Mouse (Mus musculus) C2C12 (cell line): ENCODE results near the gene Gm9837.

Source experiments
- CTCF ChIP-seq: IDR thresholded peaks from one replicate; pipeline ENCODE4 v1.5.1; 2011; ENCODE audit not compliant: control insufficient read depth, insufficient read depth, insufficient read length
- FOSL1 ChIP-seq: IDR thresholded peaks from one replicate; pipeline ENCODE4 v1.8.0; 2011; ENCODE audit warnings: mild to moderate bottlenecking, low read length; ENCODE audit not compliant: poor library complexity, insufficient read depth, severe bottlenecking
- MAX ChIP-seq: IDR thresholded peaks from one replicate; pipeline ENCODE4 v1.6.1; 2011; ENCODE audit warnings: mild to moderate bottlenecking, control low read depth
- MYOD1 ChIP-seq: IDR thresholded peaks from one replicate; pipeline ENCODE4 v1.6.1; 2011; ENCODE audit warnings: low read depth; ENCODE audit not compliant: control insufficient read depth, insufficient read length

DNA sequence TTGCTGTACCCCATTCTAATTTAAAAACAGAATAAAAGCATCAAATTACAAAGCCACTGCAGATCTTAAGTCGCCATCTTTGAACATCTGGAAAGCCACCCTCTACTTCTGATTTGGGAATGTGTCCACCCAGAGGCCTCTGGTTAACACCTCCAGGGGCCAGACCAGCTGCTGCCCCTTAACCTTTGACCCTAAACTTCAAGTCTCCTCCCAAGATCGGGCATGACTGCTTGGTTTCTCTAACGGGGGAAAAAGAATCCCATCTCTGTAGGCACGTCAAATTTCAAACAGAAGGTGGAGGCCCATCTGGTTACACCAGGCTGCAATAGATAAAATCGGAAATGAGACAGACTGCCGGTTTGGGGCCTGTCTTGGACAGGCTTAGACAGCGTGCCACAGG is 7.6 kb upstream of the Gm9837 start:
- no peak for TF ChIP-seq MYOD1
- no peak for TF ChIP-seq CTCF
- TF ChIP-seq MAX, result no peak
- TF ChIP-seq FOSL1, result no peak
